Mouse (Mus musculus): ENCODE data around the gene Adam1b.
"Not testable (repeated sequence)": the region's sequence is repeated elsewhere in the genome, so short reads cannot be mapped to it uniquely, and the experiment has no call there.

Gene Adam1b

GRCm38 (mm10) chr5:121503231-121503630 lies at the start of gene Adam1b:
Adam1b (minus strand) TSS chr5:121503435.
- DNase-seq (ENCODE audit: low spot score), result no peak

GRCm38 (mm10) chr5:121549196-121549595 lies 46.0 kb upstream of the Adam1b start:
- no peak for DNase-seq (ENCODE audit: low spot score)

- DNase-seq (ENCODE audit: low spot score), result no peak
Observed at GRCm38 (mm10) chr5:121547084-121547483, 43.8 kb upstream of the Adam1b start.

- peak; percentile 52 for DNase-seq (ENCODE audit: low spot score)
Observed at GRCm38 (mm10) chr5:121546530-121546895, 43.3 kb upstream of the Adam1b start.

- DNase-seq (ENCODE audit: low spot score), result peak; percentile 97
Observed at GRCm38 (mm10) chr5:121545793-121546529, 42.7 kb upstream of the Adam1b start, which contains the start of gene Mapkapk5. Mapkapk5 (minus strand) TSS chr5:121545905.

- no peak for DNase-seq (ENCODE audit: low spot score)
Observed at GRCm38 (mm10) chr5:121544910-121545792, 41.9 kb upstream of the Adam1b start, which contains the start of the genes Adam1a and Gm42878. Adam1a (minus strand) TSS chr5:121545482. Gm42878 (minus strand) TSS chr5:121545482.

- no peak for DNase-seq (ENCODE audit: low spot score)
Observed at GRCm38 (mm10) chr5:121543370-121543769, 40.1 kb upstream of the Adam1b start.

- DNase-seq (ENCODE audit: low spot score), result no peak
Observed at GRCm38 (mm10) chr5:121541235-121541634, 38.0 kb upstream of the Adam1b start.

GRCm38 (mm10) chr5:121540066-121540465 lies 36.8 kb upstream of the Adam1b start:
- DNase-seq (ENCODE audit: low spot score), result no peak

- DNase-seq (ENCODE audit: low spot score), result no peak
Observed at GRCm38 (mm10) chr5:121537588-121537987, 34.4 kb upstream of the Adam1b start.

- DNase-seq (ENCODE audit: low spot score), result no peak
Observed at GRCm38 (mm10) chr5:121536921-121537555, 33.8 kb upstream of the Adam1b start.

- no peak for DNase-seq (ENCODE audit: low spot score)
Observed at GRCm38 (mm10) chr5:121535116-121535515, 31.9 kb upstream of the Adam1b start.

- DNase-seq (ENCODE audit: low spot score), result no peak
Observed at GRCm38 (mm10) chr5:121534521-121534920, 31.3 kb upstream of the Adam1b start.

- no peak for DNase-seq (ENCODE audit: low spot score)
Observed at GRCm38 (mm10) chr5:121526961-121527360, 23.7 kb upstream of the Adam1b start.

GRCm38 (mm10) chr5:121526526-121526925 lies 23.3 kb upstream of the Adam1b start:
- no peak for DNase-seq (ENCODE audit: low spot score)

GRCm38 (mm10) chr5:121525774-121526450 lies 22.7 kb upstream of the Adam1b start:
- no peak for DNase-seq (ENCODE audit: low spot score)

GRCm38 (mm10) chr5:121519758-121520157 lies 16.5 kb upstream of the Adam1b start:
- not testable (repeated sequence) for DNase-seq (ENCODE audit: low spot score)

GRCm38 (mm10) chr5:121518983-121519382 lies 15.7 kb upstream of the Adam1b start:
- no peak for DNase-seq (ENCODE audit: low spot score)

GRCm38 (mm10) chr5:121510009-121510408 lies 6.8 kb upstream of the Adam1b start:
- DNase-seq (ENCODE audit: low spot score), result no peak

- DNase-seq (ENCODE audit: low spot score), result no peak
Observed at GRCm38 (mm10) chr5:121506846-121507245, 3.6 kb upstream of the Adam1b start.

GRCm38 (mm10) chr5:121501424-121501996 lies 1.7 kb downstream of the Adam1b start:
- not testable (repeated sequence) for DNase-seq (ENCODE audit: low spot score)

Measured in layer of hippocampus, adult 11-12 months (tissue).